Mouse (Mus musculus): ENCODE data around the gene Hdac7.

The Hdac7 gene

GRCm38 (mm10) chr15:97814703-97815102, 29.6 kb downstream of the Hdac7 start:
- DNase-seq (ENCODE audit: low spot score) = no peak

GRCm38 (mm10) chr15:97813452-97814204, 30.7 kb downstream of the Hdac7 start:
- DNase-seq (ENCODE audit: low spot score) = no peak

- DNase-seq (ENCODE audit: low spot score) = no peak
Measured at GRCm38 (mm10) chr15:97812875-97813274, 31.4 kb downstream of the Hdac7 start.

GRCm38 (mm10) chr15:97812126-97812525, 32.2 kb downstream of the Hdac7 start:
- peak; percentile 90 for DNase-seq (ENCODE audit: low spot score)

- no peak for DNase-seq (ENCODE audit: low spot score)
Measured at GRCm38 (mm10) chr15:97811307-97811706, 33.0 kb downstream of the Hdac7 start.

GRCm38 (mm10) chr15:97810399-97810798, 33.9 kb downstream of the Hdac7 start:
- DNase-seq (ENCODE audit: low spot score) = no peak

GRCm38 (mm10) chr15:97809942-97810341, 34.4 kb downstream of the Hdac7 start:
- DNase-seq (ENCODE audit: low spot score) = no peak

- DNase-seq (ENCODE audit: low spot score) = no peak
Measured at GRCm38 (mm10) chr15:97809206-97809605, 35.1 kb downstream of the Hdac7 start.

- no peak for DNase-seq (ENCODE audit: low spot score)
Measured at GRCm38 (mm10) chr15:97808532-97808931, 35.8 kb downstream of the Hdac7 start.

- no peak for DNase-seq (ENCODE audit: low spot score)
Measured at GRCm38 (mm10) chr15:97807867-97808266, 36.4 kb downstream of the Hdac7 start.

GRCm38 (mm10) chr15:97802575-97802974, 41.7 kb downstream of the Hdac7 start:
- no peak for DNase-seq (ENCODE audit: low spot score)

- no peak for DNase-seq (ENCODE audit: low spot score)
Measured at GRCm38 (mm10) chr15:97801811-97802210, 42.5 kb downstream of the Hdac7 start.

GRCm38 (mm10) chr15:97800853-97801252, 43.4 kb downstream of the Hdac7 start:
- no peak for DNase-seq (ENCODE audit: low spot score)

GRCm38 (mm10) chr15:97799446-97799845, 44.9 kb downstream of the Hdac7 start:
- DNase-seq (ENCODE audit: low spot score) = no peak

GRCm38 (mm10) chr15:97798134-97798533, 46.2 kb downstream of the Hdac7 start:
- no peak for DNase-seq (ENCODE audit: low spot score)

GRCm38 (mm10) chr15:97796674-97797310, 47.5 kb downstream of the Hdac7 start:
- DNase-seq (ENCODE audit: low spot score) = no peak

- no peak for DNase-seq (ENCODE audit: low spot score)
Measured at GRCm38 (mm10) chr15:97795559-97796235, 48.6 kb downstream of the Hdac7 start.

GRCm38 (mm10) chr15:97794268-97794667, 50.0 kb downstream of the Hdac7 start:
- no peak for DNase-seq (ENCODE audit: low spot score)

- DNase-seq (ENCODE audit: low spot score) = no peak
Measured at GRCm38 (mm10) chr15:97793386-97794153, 50.7 kb downstream of the Hdac7 start.

- no peak for DNase-seq (ENCODE audit: low spot score)
Measured at GRCm38 (mm10) chr15:97791126-97791700, 53.1 kb downstream of the Hdac7 start.

GRCm38 (mm10) chr15:97789761-97790505, 54.4 kb downstream of the Hdac7 start:
- DNase-seq (ENCODE audit: low spot score) = peak; percentile 48
